Mouse (Mus musculus) myocyte (in vitro differentiated cells): ENCODE results near the gene Wdr54.

Source experiments
- POLR2A ChIP-seq: IDR thresholded peaks from one replicate; pipeline ENCODE4 v1.6.1; 2011; ENCODE audit warnings: low read depth, mild to moderate bottlenecking, control low read depth, moderate library complexity; ENCODE audit not compliant: insufficient read length
- USF1 ChIP-seq: IDR thresholded peaks from one replicate; pipeline ENCODE4 v1.6.1; 2011; ENCODE audit warnings: low read depth, mild to moderate bottlenecking, control low read depth, moderate library complexity

DNA sequence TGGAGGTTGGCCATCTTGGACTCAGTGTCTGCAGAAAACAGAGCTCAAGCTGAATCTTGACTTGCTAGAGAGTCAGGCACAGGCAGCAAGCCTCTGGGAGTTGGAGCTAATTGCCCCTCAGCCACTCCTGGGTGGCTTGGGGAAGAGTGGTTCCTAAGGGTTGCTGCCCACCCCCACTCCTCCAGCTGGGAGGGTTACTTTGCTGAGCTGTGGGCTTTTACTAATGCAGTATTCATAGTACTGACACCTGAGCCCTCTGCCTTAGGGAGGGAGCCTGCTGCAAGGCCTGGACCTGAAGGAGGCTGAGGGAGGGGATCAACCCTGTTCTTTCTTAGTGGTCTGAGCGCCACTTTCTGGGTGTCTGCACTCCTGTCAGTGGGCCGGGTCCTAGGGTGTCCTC is 30.7 kb upstream of the Wdr54 start:
- no peak for TF ChIP-seq USF1
- TF ChIP-seq POLR2A = no peak
